Mouse (Mus musculus) embryo, embryonic 9.5 days (tissue): ENCODE data around the gene Jsrp1.

ENCODE experiments used
- DNase-seq: peaks from one replicate; pipeline ENCODE4 v3.0.0-alpha.2; 2017; ENCODE audit errors: extremely low spot score

Gene Jsrp1

DNA sequence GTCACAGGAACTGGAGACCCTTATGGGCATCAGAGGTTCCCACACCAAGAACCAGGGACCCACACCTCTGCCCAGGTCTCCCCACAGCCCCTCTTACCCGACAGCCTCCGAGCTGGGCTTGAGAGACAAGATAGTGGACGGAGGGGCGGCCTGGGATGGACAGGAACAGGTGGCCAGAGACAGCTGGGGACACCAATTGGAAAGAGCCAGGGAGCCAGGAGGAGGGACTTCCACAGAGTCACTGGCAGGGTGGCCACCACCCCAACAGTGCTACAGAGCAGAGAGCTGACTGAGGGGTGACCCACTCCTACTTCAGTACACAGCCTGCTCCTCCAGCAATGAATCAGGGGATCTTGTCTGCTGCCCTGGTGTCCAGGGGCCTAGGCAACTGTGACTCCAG, at the start of gene Jsrp1:
Jsrp1 (minus strand) TSS at position 133 of the 400 bp plus-strand sequence.
- no peak for DNase-seq

- no peak for DNase-seq
These were observed 49.0 kb upstream of the Jsrp1 start for GRCm38 (mm10) chr10:80862305-80862704.

- no peak for DNase-seq
These were observed 45.1 kb upstream of the Jsrp1 start for GRCm38 (mm10) chr10:80858350-80858935.

DNA sequence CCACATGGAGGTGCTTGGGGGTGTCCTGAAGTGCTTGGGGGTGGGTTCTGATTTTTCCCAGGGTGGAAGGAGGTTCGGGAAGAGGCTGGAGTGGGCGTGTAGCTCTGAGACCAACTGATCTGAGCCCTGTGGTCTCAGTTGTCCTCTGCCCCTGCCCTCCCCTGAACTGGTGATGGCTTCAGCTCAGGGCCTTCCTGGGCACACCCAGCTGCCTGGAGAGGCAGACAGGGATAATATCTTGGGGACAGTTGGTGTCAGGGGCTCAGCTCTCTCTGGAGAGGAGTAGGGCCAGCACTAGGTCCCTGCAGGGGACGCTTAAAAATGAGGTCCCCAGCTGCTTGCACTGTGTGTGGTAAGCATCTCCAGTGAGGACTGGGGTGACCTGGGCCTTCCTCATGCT, 44.5 kb upstream of the Jsrp1 start:
- DNase-seq: no peak

GRCm38 (mm10) chr10:80857386-80857785, 44.1 kb upstream of the Jsrp1 start:
- no peak for DNase-seq

DNA sequence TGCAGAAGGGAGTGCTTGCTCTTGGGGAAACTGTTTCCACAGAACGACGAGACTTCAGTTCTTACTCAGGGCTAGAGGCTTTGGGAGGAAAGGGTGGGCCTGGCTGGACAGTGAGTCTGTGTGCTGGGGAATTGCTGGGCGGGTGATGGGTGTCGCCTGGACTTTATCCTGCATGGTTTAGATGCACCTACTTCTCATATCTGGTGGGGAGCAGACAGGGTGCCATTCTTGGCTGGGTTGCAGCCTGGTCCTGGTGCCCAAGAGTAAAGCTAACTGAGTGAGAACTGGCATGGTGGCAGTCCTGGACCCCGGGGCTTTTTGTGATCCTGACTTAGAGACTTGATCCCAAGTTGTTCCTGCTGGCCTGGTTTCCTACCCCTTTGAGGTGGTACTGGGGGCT, 43.6 kb upstream of the Jsrp1 start:
- no peak for DNase-seq

- DNase-seq: no peak
These were observed 43.0 kb upstream of the Jsrp1 start for GRCm38 (mm10) chr10:80856267-80856666.

DNA sequence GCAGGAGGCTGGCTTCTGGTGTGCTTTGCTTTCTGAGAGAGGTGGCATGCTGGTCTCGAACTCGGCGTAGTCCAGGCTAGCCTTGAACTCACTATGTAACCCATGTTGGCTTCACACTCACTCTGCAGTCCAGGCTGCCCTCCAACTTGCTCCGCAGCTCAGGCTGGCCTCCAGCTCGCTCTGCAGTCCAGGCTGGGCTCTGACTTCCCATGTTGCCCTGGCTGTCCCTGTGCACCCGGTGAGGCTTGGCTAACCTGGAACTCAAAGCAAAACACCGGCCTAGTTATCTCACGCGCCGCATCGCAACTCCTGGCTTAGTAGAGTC, 42.4 kb upstream of the Jsrp1 start:
- peak; percentile 16 for DNase-seq

DNA sequence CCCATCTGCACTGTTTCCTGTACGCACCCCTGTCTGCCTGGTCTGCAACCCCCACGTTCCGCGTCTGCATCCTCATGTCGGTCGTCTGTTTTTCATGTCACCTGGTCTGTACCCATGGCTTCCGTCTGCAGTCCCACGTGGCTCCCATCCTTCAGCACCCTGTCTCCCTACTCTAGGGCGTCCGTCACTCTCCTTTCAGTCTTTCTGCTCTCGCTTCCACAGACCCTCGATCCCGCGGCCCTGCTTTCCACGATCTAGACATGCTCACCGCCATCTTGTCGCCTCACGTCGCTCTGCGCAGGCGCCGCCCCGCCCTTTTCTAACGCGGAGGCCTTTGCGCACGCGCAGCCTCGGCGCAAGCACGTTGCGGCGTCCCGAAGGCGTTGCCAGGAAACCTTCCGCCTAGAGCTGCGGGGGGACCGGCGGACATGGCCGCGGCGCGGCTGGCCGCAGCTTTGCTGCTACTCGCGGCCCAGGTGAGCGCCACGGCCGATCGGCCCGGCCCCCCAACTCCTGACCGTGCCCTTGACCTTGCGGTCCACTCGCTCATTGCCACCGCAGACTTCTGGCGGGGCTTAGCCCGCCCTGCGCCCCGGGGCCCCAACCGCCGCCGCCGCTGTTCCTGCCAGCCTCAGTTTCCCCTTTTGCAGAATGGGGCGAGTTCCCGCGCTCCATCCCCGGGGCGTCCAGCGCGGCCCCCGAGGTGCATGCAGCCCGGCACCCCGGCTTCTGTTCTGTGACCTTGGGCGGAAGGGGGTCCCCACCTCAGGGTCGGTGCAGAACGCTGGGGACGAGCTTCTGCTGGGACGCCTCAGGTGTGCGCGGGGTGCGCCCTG, 41.8 kb upstream of the Jsrp1 start, which contains the start of the genes Lsm7 and Sppl2b:
Lsm7 (minus strand) TSS at position 297 of the 836 bp plus-strand sequence.
Sppl2b (plus strand) TSS at position 363 of the 836 bp plus-strand sequence.
- peak; percentile 97 for DNase-seq

- DNase-seq: peak; percentile 63
These were observed 35.3 kb upstream of the Jsrp1 start for GRCm38 (mm10) chr10:80848571-80848970.

- no peak for DNase-seq
These were observed 32.4 kb upstream of the Jsrp1 start for GRCm38 (mm10) chr10:80845732-80846131.

GRCm38 (mm10) chr10:80845055-80845693, 31.9 kb upstream of the Jsrp1 start:
- no peak for DNase-seq

DNA sequence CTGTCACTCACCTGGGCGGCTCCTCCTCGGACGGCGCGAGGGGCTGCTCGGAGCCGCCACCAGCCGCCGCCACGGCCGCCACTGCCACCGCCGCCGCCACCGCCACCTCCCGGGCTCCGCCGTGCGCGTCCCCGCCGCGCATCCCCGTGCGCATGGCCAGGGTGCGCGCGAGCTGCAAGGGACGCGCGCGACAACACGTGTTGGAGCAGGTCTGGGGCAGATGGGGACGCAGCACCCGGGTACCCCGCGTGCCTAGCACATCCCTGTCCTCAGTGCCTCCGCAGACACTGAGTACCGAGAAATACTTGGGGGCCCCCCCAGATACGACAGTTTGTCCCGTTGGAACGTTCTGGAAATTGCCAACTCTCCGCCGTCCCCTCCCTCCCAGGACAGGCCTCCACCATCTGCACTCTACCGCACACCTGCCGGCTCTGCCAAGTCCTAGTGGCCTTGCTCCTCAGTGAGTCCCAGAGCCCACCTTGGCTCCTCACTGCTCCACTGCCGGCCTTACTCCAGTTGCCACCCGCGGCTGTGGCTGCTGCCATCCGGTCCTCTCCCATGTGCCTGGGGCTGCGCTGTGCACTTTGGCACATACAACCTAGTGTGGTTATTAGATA, 30.7 kb upstream of the Jsrp1 start, which contains the start of gene Lingo3:
Lingo3 (minus strand) TSS at position 109 of the 617 bp plus-strand sequence.
- DNase-seq: no peak

- DNase-seq: no peak
These were observed 30.0 kb upstream of the Jsrp1 start for GRCm38 (mm10) chr10:80843087-80843930.

GRCm38 (mm10) chr10:80842334-80842733, 29.0 kb upstream of the Jsrp1 start:
- DNase-seq: no peak

DNA sequence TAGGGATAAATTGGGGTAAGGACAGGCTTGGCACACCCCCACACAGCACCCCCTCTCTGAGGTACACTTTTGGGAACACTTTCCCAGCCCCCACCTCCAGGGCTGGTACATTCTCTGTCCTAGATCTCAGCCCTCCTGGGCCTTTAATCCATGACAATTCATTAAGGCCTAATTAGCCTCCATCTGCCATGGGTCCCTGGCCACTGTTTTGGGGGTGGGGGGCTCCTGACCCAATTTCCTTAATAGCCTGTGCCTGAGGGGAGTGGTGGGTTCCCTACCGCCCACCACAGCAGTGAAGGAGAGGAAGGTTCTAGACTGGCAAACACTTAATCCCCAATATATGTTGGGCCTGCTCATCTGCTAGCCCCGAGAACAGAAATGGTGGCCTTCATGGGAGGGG, 28.4 kb upstream of the Jsrp1 start:
- DNase-seq: no peak

- no peak for DNase-seq
These were observed 26.6 kb upstream of the Jsrp1 start for GRCm38 (mm10) chr10:80839848-80840247.

GRCm38 (mm10) chr10:80838346-80838912, 25.1 kb upstream of the Jsrp1 start:
- DNase-seq: no peak

- no peak for DNase-seq
These were observed 24.5 kb upstream of the Jsrp1 start for GRCm38 (mm10) chr10:80837827-80838226.

DNA sequence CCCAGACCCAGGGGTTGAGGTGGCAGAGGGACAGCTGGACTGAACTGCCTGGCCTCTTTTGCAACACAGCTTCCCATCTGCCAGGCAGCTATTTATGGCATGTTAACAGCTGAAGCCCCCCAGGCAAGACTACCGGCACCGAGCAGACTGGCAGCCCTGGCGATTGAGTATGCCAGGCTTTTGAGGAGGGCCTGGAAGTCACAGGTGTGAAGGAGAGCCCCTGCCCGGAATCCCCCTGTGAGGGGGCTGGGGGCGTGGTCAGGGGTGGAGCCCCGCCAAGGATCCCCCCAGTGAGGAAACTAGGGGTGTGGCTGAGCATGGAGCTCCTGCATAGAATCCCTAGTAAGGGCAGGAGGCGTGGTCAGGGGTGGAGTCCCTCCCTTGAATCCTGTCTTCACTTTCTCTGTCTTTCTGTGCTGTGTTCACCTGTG, 23.7 kb upstream of the Jsrp1 start:
- DNase-seq: no peak

DNA sequence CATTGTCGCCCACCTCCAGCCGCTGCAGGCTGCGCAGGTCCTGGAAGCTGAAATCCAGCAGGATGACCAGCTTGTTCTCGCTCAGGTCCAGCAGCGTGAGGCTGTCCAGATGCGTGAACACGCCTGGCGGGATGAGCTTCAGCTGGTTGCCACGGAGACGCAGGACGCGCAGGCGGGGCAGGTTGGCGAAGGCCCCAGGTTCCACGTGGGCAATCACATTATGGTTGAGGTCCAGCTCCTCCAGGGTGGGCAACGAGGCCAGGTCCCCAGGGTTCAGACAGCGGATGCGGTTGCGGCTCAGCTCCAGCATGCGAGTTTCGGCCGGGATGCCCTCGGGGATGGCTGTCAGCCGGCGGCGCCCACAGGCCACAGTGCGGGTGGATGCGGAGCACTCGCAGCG, 22.3 kb upstream of the Jsrp1 start:
- DNase-seq: no peak
